Mouse (Mus musculus) CH12.LX (cell line): ENCODE measurements around the gene 5330417C22Rik. TPM values are rescaled to one million over a fixed set of nuclear protein-coding genes. Genes with fewer than 3 reads are reported as not detected.

Source experiments
- DNase-seq: peaks from one replicate; pipeline ENCODE4 v3.0.0-alpha.2; 2013; ENCODE audit errors: extremely low read depth
- H3K27ac ChIP-seq: 2 replicates; pipeline ENCODE4 v1.5.1; 2012; ENCODE audit warnings: low read depth, mild to moderate bottlenecking, control low read depth, moderate library complexity; ENCODE audit not compliant: insufficient read depth
- H3K27me3 ChIP-seq: replicated peaks from 2 replicates; pipeline ENCODE3; 2012; ENCODE audit warnings: inconsistent platforms
- H3K36me3 ChIP-seq, 2 experiments: replicated peaks in 1 of 2; 2 replicates each; pipeline versions ENCODE3 to v1.6.1; 2012; ENCODE audit warnings: inconsistent platforms in 1 of 2, low read length in 1 of 2, mild to moderate bottlenecking in 1 of 2, mixed read lengths in 1 of 2, moderate library complexity in 1 of 2; ENCODE audit not compliant: control insufficient read depth in 1 of 2, insufficient read depth in 1 of 2
- H3K4me1 ChIP-seq, 2 experiments: 2 replicates each; pipeline ENCODE4 v1.6.1; 2012; ENCODE audit warnings: inconsistent platforms in 1 of 2, moderate library complexity in 1 of 2; ENCODE audit not compliant: insufficient read depth in 2 of 2, control insufficient read depth in 1 of 2
- H3K4me2 ChIP-seq: 2 replicates; pipeline ENCODE4 v1.6.1; 2012; ENCODE audit warnings: low read depth, mild to moderate bottlenecking, control low read depth; ENCODE audit not compliant: poor library complexity, insufficient read depth, severe bottlenecking
- H3K4me3 ChIP-seq, 3 experiments: fragments of 150-350 bp in 1 of 3; sonication (generic) in 1 of 3; replicated peaks in 1 of 3; 2 replicates each; pipeline versions ENCODE3 to v1.5.1; 2011 to 2012; ENCODE audit warnings: low read depth in 2 of 3, low read length in 2 of 3, mild to moderate bottlenecking in 2 of 3, moderate library complexity in 2 of 3, control low read depth in 1 of 3, improper control_type of control experiment in 1 of 3, inconsistent platforms in 1 of 3, mixed read lengths in 1 of 3; ENCODE audit not compliant: poor library complexity in 1 of 3
- H3K79me2 ChIP-seq: replicated peaks from 2 replicates; pipeline ENCODE4 v1.6.1; 2012; ENCODE audit warnings: mild to moderate bottlenecking, moderate library complexity; ENCODE audit not compliant: control insufficient read depth, poor library complexity, insufficient read depth, severe bottlenecking; ENCODE audit errors: extremely low read depth
- H3K9ac ChIP-seq: 2 replicates; pipeline ENCODE4 v1.6.1; 2012; ENCODE audit warnings: low read depth, mild to moderate bottlenecking, control low read depth, moderate library complexity; ENCODE audit not compliant: insufficient read depth
- H3K9me3 ChIP-seq: replicated peaks from 2 replicates; pipeline ENCODE3; 2012; ENCODE audit warnings: low read length, inconsistent platforms, mixed read lengths
- CHD2 ChIP-seq: IDR thresholded peaks from 2 replicates; pipeline ENCODE4 v1.6.1; 2011; ENCODE audit warnings: low read length, improper control_type of control experiment
- CTCF ChIP-seq, 2 experiments: IDR thresholded peaks in 1 of 2; conservative IDR thresholded peaks in 1 of 2; 2 replicates each; pipeline ENCODE4 v1.5.1; 2011 to 2012; ENCODE audit warnings: low read depth in 2 of 2, low read length in 2 of 2, improper control_type of control experiment in 1 of 2, inconsistent platforms in 1 of 2, mild to moderate bottlenecking in 1 of 2, moderate library complexity in 1 of 2
- EP300 ChIP-seq: IDR thresholded peaks from 2 replicates; pipeline ENCODE4 v1.6.1; 2011; ENCODE audit warnings: low read length, improper control_type of control experiment
- ETS1 ChIP-seq: conservative IDR thresholded peaks from 2 replicates; pipeline ENCODE4 v1.6.1; 2012; ENCODE audit warnings: low read depth, mild to moderate bottlenecking, inconsistent platforms, low read length, improper control_type of control experiment, moderate library complexity
- GABPA ChIP-seq: IDR thresholded peaks from 2 replicates; pipeline ENCODE4 v1.6.1; 2012; ENCODE audit warnings: low read depth, low read length, improper control_type of control experiment, inconsistent platforms; ENCODE audit not compliant: insufficient replicate concordance
- HCFC1 ChIP-seq: IDR thresholded peaks from 2 replicates; pipeline ENCODE4 v1.6.1; 2012; ENCODE audit warnings: low read depth, mild to moderate bottlenecking, inconsistent platforms, low read length, improper control_type of control experiment
- JUND ChIP-seq: conservative IDR thresholded peaks from 2 replicates; pipeline ENCODE4 v1.6.1; 2011; ENCODE audit warnings: low read depth, low read length, improper control_type of control experiment
- KAT2A ChIP-seq: IDR thresholded peaks from 2 replicates; pipeline ENCODE4 v1.6.1; 2012; ENCODE audit warnings: low read length, improper control_type of control experiment, inconsistent platforms; ENCODE audit not compliant: insufficient replicate concordance
- MEF2A ChIP-seq: IDR thresholded peaks from 2 replicates; pipeline ENCODE4 v1.6.1; 2014; ENCODE audit warnings: low read depth, mild to moderate bottlenecking, inconsistent platforms, low read length, improper control_type of control experiment, borderline replicate concordance
- MXI1 ChIP-seq: IDR thresholded peaks from 2 replicates; pipeline ENCODE4 v1.6.1; 2011; ENCODE audit warnings: mild to moderate bottlenecking, low read depth, low read length, improper control_type of control experiment
- MYC ChIP-seq: IDR thresholded peaks from 2 replicates; pipeline ENCODE4 v1.6.1; 2011; ENCODE audit warnings: low read depth, mild to moderate bottlenecking, improper control_type of control experiment, low read length
- PAX5 ChIP-seq: IDR thresholded peaks from 2 replicates; pipeline ENCODE4 v1.6.1; 2012; ENCODE audit warnings: low read length, inconsistent platforms, mixed read lengths
- RAD21 ChIP-seq: IDR thresholded peaks from 2 replicates; pipeline ENCODE4 v1.6.1; 2011; ENCODE audit warnings: low read depth, mild to moderate bottlenecking, low read length, improper control_type of control experiment, moderate library complexity
- SIN3A ChIP-seq: IDR thresholded peaks from 2 replicates; pipeline ENCODE4 v1.6.1; 2012; ENCODE audit warnings: low read length, improper control_type of control experiment, inconsistent platforms
- SMC3 ChIP-seq: IDR thresholded peaks from 2 replicates; pipeline ENCODE4 v1.6.1; 2011; ENCODE audit warnings: low read depth, low read length, improper control_type of control experiment
- UBTF ChIP-seq: IDR thresholded peaks from 2 replicates; pipeline ENCODE4 v1.6.1; 2012; ENCODE audit warnings: low read depth, mild to moderate bottlenecking, inconsistent platforms, low read length, improper control_type of control experiment, moderate library complexity
- USF1 ChIP-seq: IDR thresholded peaks from 2 replicates; pipeline ENCODE4 v1.6.1; 2014; ENCODE audit warnings: low read depth, mild to moderate bottlenecking, inconsistent platforms, low read length, improper control_type of control experiment
- USF2 ChIP-seq: conservative IDR thresholded peaks from 2 replicates; pipeline ENCODE4 v1.6.1; 2011; ENCODE audit warnings: low read depth, low read length, improper control_type of control experiment
- ZC3H11A ChIP-seq: IDR thresholded peaks from 2 replicates; pipeline ENCODE4 v1.6.1; 2012; ENCODE audit warnings: low read depth, mild to moderate bottlenecking, inconsistent platforms, low read length, improper control_type of control experiment
- ZNF384 ChIP-seq: IDR thresholded peaks from 2 replicates; pipeline ENCODE4 v1.6.1; 2012; ENCODE audit warnings: low read depth, low read length, improper control_type of control experiment, inconsistent platforms
- dilution Hi-C: fragments of 300-500 bp; cut with MboI; formaldehyde crosslinking; loops from 2 replicates; pipeline ENCODE4 v1.14.3; 2020; ENCODE audit warnings: low sequenced_read_pairs; ENCODE audit not compliant: extremely low pct_unique_long_range_greater_than_20kb, extremely low pct_ligation_motif_present
- in situ Hi-C: fragments of 300-500 bp; cut with MboI; formaldehyde crosslinking; loops from 3 replicates; pipeline ENCODE4 v1.14.3; 2019; ENCODE audit warnings: low sequenced_read_pairs, low pct_ligation_motif_present, low pct_unique_long_range_greater_than_20kb, mixed read lengths
- polyA plus RNA-seq: library from polyadenylated mRNA; unstranded; fragments of >175 nt; gene quantifications from 2 replicates; pipeline ENCODE4 v1.2.1, GENCODE M21; 2012; ENCODE audit warnings: low read depth; ENCODE audit not compliant: insufficient read length
- total RNA-seq, 2 experiments: library from RNA; depleted of rRNA; stranded (reverse); fragments of 300-350 nt in 1 of 2; fragments of >200 nt in 1 of 2; gene quantifications; 2 replicates each; pipeline ENCODE4 v1.2.3; 2012 to 2014

5330417C22Rik gene
- total and polyA plus RNA-seq, 3 experiments = 0.05 to 0.27 (median 0.17) TPM

DNA sequence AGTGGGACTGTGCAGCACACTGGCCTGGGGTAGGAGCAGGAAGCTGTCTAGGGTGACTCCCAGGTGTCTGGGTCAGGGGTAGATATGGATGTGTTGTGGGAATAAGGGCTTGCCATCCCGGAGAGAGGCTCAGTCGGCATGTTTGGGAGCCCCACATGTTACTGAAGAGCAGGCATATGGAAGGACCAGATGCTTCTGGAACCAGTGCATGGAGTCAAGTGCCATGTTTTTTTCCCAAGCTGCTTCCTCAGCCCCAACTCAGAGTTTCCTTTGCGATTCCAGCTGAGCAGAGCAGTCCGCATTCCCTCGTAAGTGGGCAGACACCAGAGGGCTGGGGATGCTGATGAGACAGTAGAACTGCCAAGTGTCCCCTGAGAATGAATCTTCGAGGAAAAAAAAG is 113.3 kb downstream of the 5330417C22Rik start:
- Histone ChIP-seq H3K4me2 (no peak overlapping the region), H3K27ac (no peak overlapping the region), H3K79me2 (no peaks in the 10 kb centered on the region), H3K9me3 (no peaks in the 10 kb centered on the region), H3K9ac (no peak overlapping the region), H3K36me3 (peaks cover 30 to 50% of the 10 kb centered on the region in 2 experiments), H3K4me3 (no peak overlapping the region), H3K27me3 (no peaks in the 10 kb centered on the region), H3K4me1 (peaks cover 0 to 5% of the 10 kb centered on the region in 2 experiments; a peak in 3 of 4 replicates)
- dilution Hi-C loops = no loop called here
- no peak for DNase-seq
- no peak for TF ChIP-seq EP300
- TF ChIP-seq KAT2A = no peak
- no peak for TF ChIP-seq MXI1
- no peak for TF ChIP-seq RAD21
- TF ChIP-seq UBTF = no peak
- no peak for TF ChIP-seq ZNF384
- no peak for TF ChIP-seq GABPA
- TF ChIP-seq SIN3A = no peak
- no peak for TF ChIP-seq SMC3
- TF ChIP-seq ETS1 = no peak
- no peak for TF ChIP-seq CHD2
- TF ChIP-seq MEF2A = no peak
- TF ChIP-seq JUND = no peak
- TF ChIP-seq MYC = no peak
- TF ChIP-seq USF1 = no peak
- in situ Hi-C loops = loop anchor here (25.0 kb wide), 1 partner anchor 364 kb away; no protein-coding TSS in a partner anchor

DNA sequence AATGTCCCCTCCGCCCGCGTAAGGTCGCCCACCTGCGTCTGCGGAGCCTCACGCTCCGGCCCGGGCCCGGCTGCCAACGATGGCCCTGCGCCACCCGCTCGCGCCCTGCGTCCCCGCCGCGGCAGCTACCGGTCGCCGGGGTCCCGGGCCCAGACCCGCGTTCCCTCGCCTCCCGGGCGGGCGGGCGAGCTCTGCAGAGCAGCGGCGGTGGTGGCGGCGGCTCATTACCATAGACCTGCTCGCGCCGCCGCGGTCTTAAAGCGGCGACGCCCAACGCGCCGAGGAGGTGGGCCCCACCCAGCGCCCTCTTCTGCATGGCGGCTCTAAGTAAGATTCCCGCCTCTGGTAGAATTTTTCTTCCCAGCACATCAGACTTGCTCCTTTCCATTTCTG is 120.5 kb downstream of the 5330417C22Rik start:
- Histone ChIP-seq H3K36me3 (no peaks in the 10 kb centered on the region), H3K9me3 (peaks cover 32% of the 10 kb centered on the region), H3K27ac (no peak overlapping the region), H3K27me3 (peaks cover 6% of the 10 kb centered on the region), H3K79me2 (no peaks in the 10 kb centered on the region), H3K4me2 (no peak overlapping the region), H3K4me1 (peaks cover 0 to 8% of the 10 kb centered on the region in 2 experiments; a peak in 2 of 4 replicates), H3K9ac (no peak overlapping the region), H3K4me3 (no peak overlapping the region)
- in situ Hi-C loops = loop anchor here (25.0 kb wide), 1 partner anchor 371 kb away; no protein-coding TSS in a partner anchor
- dilution Hi-C loops = no loop called here
- DNase-seq = no peak
- TF ChIP-seq CTCF (conservative IDR thresholded peaks at IDR 0.05 in 1 of 2, IDR thresholded peaks at IDR 0.05 in 1 of 2; ENCODE audit: low read depth in 2 of 2, low read length in 2 of 2) (no peak), PAX5 (no peak), USF2 (no peak), MYC (no peak), ETS1 (no peak), HCFC1 (no peak), MXI1 (no peak), ZC3H11A (no peak)
